Mouse (Mus musculus) brown adipose tissue, adult 24 weeks (tissue): ENCODE data around the gene Sorcs3. TPM values are rescaled to one million over a fixed set of nuclear protein-coding genes. Genes with fewer than 3 reads are reported as not detected.

Source experiments
- H3K27ac ChIP-seq: fragments of 200-500 bp; replicated peaks from 2 replicates; pipeline ENCODE4 v1.5.1; 2012; ENCODE audit warnings: low read depth, mild to moderate bottlenecking, low read length
- H3K4me1 ChIP-seq: fragments of 200-500 bp; 2 replicates; pipeline ENCODE4 v1.6.1; 2012; ENCODE audit warnings: low read length, mixed read lengths; ENCODE audit not compliant: control insufficient read depth, insufficient read depth, insufficient read length
- H3K4me3 ChIP-seq: fragments of 200-500 bp; 2 replicates; pipeline ENCODE4 v1.5.1; 2012; ENCODE audit warnings: low read depth, mild to moderate bottlenecking, low read length, moderate library complexity; ENCODE audit not compliant: insufficient read depth
- polyA plus RNA-seq: library from polyadenylated mRNA; stranded (reverse); fragments of >200 nt; gene quantifications from 2 replicates; pipeline ENCODE4 v1.2.4, GENCODE M21; 2012; ENCODE audit not compliant: missing spikeins, insufficient read depth, insufficient read length

The Sorcs3 gene
- polyA plus RNA-seq, 1 experiment: not detected

DNA sequence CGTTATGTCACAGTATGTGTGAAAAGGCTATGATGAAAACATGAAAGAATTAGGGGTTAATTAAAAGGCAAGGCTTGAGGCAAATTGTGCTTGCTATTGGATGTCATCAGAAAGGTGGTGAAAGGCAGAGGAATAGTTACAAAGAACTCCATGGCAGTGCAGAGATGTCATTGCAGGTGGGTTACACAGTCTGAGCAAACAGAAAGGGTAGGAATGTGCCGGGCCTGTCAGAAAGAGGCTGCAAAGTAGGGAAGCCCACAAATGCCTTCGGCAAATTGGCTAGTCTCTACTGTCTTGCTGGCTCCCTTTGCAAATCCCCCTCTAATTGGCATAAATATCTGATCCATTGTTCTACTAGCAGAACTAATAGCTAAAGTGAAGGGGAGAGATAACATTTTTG, 521.2 kb downstream of the Sorcs3 start:
- H3K27ac ChIP-seq: no peak overlapping the region

DNA sequence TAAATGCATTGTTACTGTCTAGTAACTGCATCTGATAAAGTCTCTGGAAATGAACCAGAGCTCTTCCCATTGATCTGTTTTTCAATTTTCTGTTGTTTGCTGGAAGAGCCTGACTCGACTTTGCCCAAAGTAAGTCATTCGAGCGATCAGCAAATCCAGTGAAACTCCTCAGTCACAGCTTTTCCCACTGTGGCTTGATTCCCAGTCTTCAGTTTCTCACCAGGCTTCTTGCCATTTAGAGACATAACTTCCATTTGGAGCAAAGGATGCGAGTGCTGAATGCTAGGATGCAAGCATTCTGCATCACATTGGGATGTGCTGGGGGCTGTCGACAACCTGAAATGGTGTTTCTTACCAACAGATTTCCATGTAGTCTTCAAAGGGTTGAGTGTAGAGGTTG, 521.8 kb downstream of the Sorcs3 start:
- no peak overlapping the region for H3K27ac ChIP-seq
- H3K4me1 ChIP-seq: no peaks in the 10 kb centered on the region
- no peak overlapping the region for H3K4me3 ChIP-seq

More for the DNA sequence above, 521.2 kb downstream of the Sorcs3 start:
- no peak overlapping the region for H3K4me3 ChIP-seq
- no peaks in the 10 kb centered on the region for H3K4me1 ChIP-seq

DNA sequence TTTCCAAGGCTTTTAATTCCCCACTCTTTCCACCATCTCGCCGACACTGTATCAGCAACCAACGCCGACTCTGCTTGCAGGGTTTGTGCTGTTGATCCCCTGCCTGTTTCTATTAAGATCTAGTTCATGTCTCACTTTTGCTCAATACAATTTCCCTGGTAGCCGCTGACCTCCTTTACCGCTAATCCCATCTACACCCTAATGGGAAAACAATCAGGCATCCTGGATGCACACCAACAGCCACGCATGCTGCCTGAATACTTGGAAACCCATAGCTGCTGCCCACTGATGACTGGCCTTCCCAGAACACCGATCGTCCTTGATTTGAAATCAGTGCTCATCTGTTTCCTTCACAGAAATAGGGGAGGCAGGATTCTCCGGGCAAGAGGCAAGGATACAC, 525.9 kb downstream of the Sorcs3 start:
- no peak overlapping the region for H3K4me3 ChIP-seq
- H3K27ac ChIP-seq: no peak overlapping the region

DNA sequence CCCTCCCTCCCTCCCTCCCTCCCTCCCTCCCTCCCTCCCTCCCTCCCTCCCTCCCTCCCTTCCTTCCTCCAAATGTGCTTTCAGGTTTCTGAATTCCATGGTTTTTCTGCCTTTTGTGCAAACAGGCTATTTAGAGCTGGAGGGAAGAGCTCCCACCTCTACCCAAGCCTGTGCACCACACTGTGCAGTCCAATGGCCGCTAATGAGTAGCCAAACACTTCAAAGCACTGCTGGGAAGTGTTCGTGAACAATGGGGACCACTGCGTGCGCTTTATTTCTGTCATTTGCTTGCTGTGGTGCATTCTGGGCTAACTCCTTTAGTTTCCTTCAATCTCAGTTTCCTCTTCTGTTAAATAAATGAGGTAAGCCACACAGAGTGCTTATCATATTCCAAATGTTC, 528.5 kb downstream of the Sorcs3 start:
- Histone ChIP-seq H3K4me3 (no peak overlapping the region), H3K4me1 (no peaks in the 10 kb centered on the region), H3K27ac (no peak overlapping the region)

More for the DNA sequence above, 525.9 kb downstream of the Sorcs3 start:
- no peaks in the 10 kb centered on the region for H3K4me1 ChIP-seq

DNA sequence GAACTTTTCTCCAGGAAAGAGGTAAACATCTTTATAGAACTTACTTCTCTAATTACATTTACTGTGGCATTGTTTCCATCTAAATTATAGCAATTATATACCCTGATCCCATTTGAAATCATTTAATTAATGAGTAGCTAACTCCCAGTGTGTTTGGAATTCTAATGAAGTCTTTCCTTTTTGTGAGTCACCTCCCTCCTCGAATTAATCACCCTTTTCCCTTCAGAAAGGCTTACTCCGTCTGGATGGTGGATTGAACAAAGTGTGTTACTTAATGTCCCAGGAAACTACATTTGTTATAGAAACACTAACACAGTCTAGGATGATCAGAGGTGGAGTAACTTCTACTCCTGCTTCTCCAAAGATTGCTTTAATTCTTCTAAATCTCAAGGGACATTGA, 531.7 kb downstream of the Sorcs3 start:
- no peak overlapping the region for H3K27ac ChIP-seq
- no peaks in the 10 kb centered on the region for H3K4me1 ChIP-seq
- H3K4me3 ChIP-seq: no peak overlapping the region

DNA sequence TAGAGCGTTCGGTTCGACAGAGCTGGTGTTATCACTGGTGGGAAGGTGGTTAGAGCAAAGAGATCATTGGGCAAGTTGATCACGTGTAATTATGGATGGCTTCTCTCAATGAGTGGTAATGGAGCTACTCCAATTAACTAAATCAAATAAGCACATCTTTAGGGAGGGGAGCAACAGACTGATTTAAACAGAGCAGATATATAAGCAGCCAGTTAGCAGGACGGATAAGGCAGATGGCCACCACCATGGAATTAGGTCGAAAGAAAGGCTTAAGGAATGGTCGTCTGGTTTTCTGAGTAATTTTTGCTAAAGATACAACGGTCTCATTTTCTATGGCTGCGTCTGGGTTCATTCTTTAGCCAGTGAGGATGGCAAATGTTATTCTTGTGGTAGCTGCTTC, 549.3 kb downstream of the Sorcs3 start:
- Histone ChIP-seq H3K4me3 (no peak overlapping the region), H3K4me1 (no peaks in the 10 kb centered on the region), H3K27ac (no peak overlapping the region)

DNA sequence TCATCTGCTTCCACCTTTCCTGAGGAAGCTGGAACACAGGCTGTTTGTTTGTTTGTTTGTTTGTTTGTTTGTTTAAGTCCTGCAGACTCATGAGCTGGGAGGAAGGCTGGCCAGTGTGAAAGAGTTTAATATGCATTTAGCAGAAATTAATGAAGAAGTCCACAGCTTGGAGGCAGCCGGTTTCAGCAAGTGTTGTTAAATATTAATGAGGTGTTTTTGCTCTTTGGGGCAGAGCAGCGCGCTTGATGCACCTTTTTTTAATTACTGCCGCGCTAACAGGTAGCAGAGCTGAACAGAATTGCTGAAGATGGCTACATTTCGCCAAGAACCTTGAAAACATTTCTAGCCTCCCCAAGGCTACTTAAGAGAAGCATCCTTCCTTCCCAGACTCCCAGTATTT, 551.0 kb downstream of the Sorcs3 start:
- Histone ChIP-seq H3K4me3 (no peak overlapping the region), H3K27ac (no peak overlapping the region)

DNA sequence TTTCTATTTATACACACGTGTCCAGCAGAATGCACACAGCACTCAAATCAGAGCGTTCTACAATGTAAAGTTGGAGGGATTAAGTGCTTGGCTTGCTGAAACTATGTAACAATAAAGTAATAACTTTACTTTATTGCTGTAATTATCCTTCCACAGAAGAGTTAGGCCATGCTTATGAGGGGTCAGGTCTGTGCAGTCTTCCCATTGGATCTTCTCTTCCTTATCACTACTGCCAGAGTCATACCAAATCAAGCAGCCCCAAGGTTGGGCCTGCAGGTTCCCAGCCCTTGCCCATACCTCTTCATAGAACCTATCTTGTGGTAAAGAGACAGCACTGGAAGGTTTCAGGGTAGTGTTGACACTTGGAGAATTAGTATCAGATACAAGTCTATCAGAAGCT, 560.7 kb downstream of the Sorcs3 start:
- Histone ChIP-seq H3K4me3 (no peak overlapping the region), H3K4me1 (no peaks in the 10 kb centered on the region), H3K27ac (no peak overlapping the region)

More for the DNA sequence above, 551.0 kb downstream of the Sorcs3 start:
- no peaks in the 10 kb centered on the region for H3K4me1 ChIP-seq

DNA sequence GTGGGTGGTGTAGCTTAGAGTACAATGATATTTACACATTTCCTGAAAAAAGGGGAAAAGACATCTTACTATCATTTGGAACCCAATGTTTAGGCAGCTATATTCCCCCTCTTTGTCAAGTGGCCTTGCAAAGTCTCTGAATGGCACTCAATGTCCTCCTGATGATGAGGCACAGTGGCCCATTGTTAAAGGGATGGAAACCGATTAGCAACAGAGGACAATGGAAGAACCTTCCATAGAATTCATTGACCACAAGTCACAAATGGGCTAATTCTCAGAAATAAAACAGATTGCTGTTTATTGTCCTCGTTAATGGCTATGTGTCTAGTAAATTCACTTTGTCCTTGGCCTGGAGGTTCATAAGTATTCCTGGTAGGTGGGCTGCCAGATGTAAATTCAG, 565.7 kb downstream of the Sorcs3 start:
- Histone ChIP-seq H3K27ac (no peak overlapping the region), H3K4me3 (no peak overlapping the region), H3K4me1 (no peaks in the 10 kb centered on the region)

DNA sequence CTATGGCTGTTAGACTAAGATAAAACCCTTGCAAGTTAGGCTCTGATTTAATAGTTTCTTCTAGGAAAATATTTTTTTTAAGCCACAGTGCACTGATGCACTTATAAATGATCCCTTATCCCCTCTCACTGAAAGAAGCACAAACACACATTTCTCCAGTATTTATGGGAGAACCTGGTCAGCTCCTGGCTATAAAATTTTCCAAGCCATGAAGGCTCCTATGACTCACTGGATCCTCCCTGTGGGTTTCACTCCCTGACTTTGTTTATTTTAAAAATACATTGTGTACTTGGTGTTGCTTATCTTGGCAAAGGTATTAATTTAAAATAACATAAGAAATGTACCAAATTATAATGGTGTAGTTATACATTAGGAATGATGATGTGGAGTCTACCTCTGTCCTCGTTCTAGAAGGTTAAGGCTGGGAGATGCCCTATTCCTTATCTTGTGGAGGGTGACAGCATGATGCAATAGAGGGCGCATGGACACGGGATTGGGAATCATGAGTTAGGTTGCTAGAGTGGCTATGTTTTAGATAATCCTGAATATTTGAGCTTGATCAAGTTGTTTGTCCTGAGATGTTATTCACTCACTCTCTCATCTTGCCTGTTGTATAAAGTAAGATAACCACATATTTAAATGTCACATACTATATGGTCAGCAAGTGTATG, 573.4 kb downstream of the Sorcs3 start:
- Histone ChIP-seq H3K4me3 (no peak overlapping the region), H3K27ac (no peak overlapping the region), H3K4me1 (no peaks in the 10 kb centered on the region)

DNA sequence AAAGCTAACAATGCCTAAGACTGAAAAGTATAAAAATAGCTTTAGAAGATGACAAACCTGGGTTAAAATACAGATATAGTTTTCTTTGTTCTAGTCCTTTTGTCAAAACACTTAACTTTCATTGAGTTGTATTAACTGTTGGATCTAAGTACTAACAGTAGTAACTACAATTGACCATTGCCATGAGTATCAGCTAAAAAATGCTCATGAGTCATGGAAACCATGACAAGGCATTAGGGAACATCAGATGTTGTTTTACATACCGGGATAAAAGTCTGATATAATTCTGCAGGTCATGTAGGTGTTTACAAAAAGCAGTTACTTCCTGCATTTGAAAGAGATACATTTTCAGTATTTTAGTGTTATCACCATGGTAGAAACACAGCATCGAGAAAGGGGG, 575.0 kb downstream of the Sorcs3 start:
- Histone ChIP-seq H3K4me1 (no peaks in the 10 kb centered on the region), H3K4me3 (no peak overlapping the region), H3K27ac (no peak overlapping the region)

DNA sequence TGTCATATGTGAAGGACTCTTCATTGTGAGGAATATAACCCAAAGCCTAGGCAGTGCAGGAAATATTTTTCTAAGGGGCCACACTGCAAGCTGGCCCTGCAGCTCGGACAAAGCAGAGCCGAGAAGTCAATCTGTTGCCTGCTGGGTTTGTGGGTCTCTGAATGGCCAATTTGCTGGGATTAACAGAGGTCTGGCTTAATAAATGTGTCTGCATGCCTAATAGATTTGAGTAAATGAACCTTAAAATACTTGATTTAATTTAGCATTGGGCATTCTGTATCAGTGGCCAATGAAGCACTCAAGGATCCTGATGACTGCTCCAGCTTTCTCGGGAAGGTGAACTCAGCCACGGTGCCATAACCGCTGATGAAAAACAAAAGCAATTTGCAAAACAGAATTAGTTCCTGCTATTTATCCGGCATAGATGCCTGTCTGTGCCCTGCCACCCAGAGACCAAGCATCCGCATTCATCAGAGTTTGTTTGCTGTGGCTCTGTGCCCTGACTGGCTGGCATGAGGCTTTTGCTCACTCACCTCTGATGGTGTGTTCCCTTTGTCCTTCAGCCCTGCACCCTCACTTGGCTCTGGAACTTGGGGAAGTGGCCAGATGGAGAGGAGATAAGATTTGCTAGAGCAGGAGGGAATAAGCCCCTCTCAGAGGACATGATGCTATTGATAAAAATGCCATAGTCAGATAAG, 576.3 kb downstream of the Sorcs3 start:
- no peak overlapping the region for H3K27ac ChIP-seq
- H3K4me3 ChIP-seq: no peak overlapping the region
- no peaks in the 10 kb centered on the region for H3K4me1 ChIP-seq

DNA sequence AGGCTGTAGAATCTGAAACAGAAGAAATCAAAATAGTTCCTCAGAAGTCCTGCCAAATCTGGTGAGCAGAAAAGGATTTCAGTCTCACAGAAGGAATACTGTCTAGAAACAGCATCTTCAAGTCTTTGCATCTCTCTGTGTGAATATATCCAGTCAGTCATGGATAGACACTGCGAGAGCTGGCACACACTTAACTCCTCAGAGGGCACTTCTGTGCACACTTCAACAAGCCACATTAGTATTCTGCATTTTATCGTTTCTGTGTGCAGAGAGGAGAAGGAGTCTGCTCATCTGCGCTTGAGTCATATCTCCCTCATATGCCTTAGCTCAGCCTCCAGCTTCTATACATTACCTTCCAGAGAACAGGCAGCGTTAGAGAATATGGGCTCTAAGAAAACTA, 581.4 kb downstream of the Sorcs3 start:
- no peak overlapping the region for H3K4me3 ChIP-seq
- no peaks in the 10 kb centered on the region for H3K4me1 ChIP-seq
- no peak overlapping the region for H3K27ac ChIP-seq

DNA sequence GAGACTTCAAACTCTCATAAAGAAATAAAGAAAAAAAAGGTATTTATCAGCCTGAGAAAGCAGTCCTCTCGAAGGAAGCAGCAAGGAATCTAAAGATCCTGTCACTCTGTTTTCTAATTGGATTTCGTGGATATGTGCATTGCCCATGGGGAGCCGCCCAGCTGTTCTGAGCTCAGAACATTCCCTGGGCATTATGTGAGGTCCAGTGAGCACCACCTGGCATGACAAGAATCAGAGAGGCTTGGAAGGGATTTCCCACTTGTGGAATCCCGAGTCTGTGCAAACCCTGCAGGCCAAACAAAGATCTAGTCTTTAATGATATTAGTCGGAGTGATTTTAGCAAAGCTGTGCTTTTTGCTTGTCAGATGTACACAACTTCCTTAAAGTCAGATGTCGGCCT, 598.7 kb downstream of the Sorcs3 start:
- Histone ChIP-seq H3K27ac (no peak overlapping the region), H3K4me3 (no peak overlapping the region), H3K4me1 (no peaks in the 10 kb centered on the region)

DNA sequence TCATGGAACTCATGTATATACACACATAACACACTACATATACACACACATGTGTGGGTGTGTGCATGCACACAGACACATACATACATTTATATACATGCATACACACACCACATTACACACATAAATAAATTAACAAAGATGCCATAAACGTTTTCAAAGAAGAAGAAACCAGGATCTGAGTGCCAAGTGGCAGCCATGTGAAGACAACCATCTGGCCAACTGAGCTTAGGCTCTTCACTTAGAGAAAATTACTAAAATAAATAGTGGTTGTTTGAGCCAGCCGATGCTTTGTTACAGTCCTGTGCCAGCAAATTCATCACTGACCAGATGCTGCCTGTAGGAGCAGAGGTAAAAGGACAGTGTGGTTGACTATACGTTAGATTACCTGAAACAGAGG, 605.7 kb downstream of the Sorcs3 start:
- no peaks in the 10 kb centered on the region for H3K4me1 ChIP-seq
- no peak overlapping the region for H3K4me3 ChIP-seq
- no peak overlapping the region for H3K27ac ChIP-seq

DNA sequence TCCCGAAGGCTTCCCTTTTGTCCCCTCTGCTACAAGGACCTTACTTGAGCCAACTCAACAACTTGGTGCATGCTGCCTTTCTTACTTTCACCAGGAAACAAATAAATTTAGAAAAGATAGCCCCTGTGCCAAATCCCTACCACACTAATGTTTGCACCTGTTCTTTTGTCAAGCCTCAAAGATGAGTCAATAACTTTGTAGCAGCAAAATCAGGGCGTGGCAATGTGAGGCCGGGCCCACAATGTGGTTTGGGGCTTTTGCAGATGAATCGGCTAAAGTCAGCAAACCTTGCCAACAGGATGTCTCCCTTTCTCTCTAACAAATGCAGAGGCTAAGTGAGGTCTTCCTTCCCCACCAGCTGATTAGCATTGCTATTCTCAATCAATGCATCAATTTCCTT, 608.0 kb downstream of the Sorcs3 start:
- Histone ChIP-seq H3K4me3 (no peak overlapping the region), H3K27ac (no peak overlapping the region), H3K4me1 (no peaks in the 10 kb centered on the region)
